Mouse (Mus musculus) neural tube, embryonic 14.5 days (tissue): ENCODE measurements around the gene Drd1. TPM values are rescaled to one million over a fixed set of nuclear protein-coding genes. Genes with fewer than 3 reads are reported as not detected.

Experiments
- ATAC-seq: fragments of 200-750 bp; cut with Nextera tagmentation; 2 replicates; pipeline ENCODE4 v1.8.0; 2017; ENCODE audit warnings: low read depth, mild to moderate bottlenecking, moderate TSS enrichment, moderate library complexity
- H3K27ac ChIP-seq: fragments of 300-500 bp; sonication (generic); 2 replicates; pipeline ENCODE4 v1.5.1; 2014; ENCODE audit warnings: low read depth, mild to moderate bottlenecking, control low read depth, low read length, moderate library complexity, mixed read lengths
- H3K27me3 ChIP-seq: fragments of 300-500 bp; sonication (generic); 2 replicates; pipeline ENCODE4 v1.6.1; 2014; ENCODE audit warnings: low read length; ENCODE audit not compliant: control insufficient read depth, insufficient read depth
- H3K36me3 ChIP-seq: fragments of 300-500 bp; sonication (generic); 2 replicates; pipeline ENCODE4 v1.6.1; 2014; ENCODE audit warnings: low read length, mixed read lengths; ENCODE audit not compliant: control insufficient read depth, insufficient read depth
- H3K4me1 ChIP-seq: fragments of 300-500 bp; sonication (generic); 2 replicates; pipeline ENCODE4 v1.6.1; 2014; ENCODE audit warnings: low read length; ENCODE audit not compliant: control insufficient read depth, insufficient read depth
- H3K4me2 ChIP-seq: fragments of 300-500 bp; sonication (generic); 2 replicates; pipeline ENCODE4 v1.6.1; 2014; ENCODE audit warnings: mild to moderate bottlenecking, low read depth, low read length, control low read depth
- H3K4me3 ChIP-seq: fragments of 300-500 bp; sonication (generic); 2 replicates; pipeline ENCODE4 v1.5.1; 2014; ENCODE audit warnings: low read depth, low read length, control low read depth, mixed read lengths
- H3K9ac ChIP-seq: fragments of 300-500 bp; sonication (generic); replicated peaks from 2 replicates; pipeline ENCODE4 v1.6.1; 2014; ENCODE audit warnings: low read depth, mild to moderate bottlenecking, control low read depth, low read length, mixed read lengths
- H3K9me3 ChIP-seq: fragments of 300-500 bp; sonication (generic); 2 replicates; pipeline ENCODE4 v1.6.1; 2016; ENCODE audit warnings: low read length; ENCODE audit not compliant: control insufficient read depth
- WGBS: fragments of 180-500 bp; shearing (Covaris S2); extraction: QIAGEN DNeasy Blood & Tissue Kit; methylation state at CpG from one replicate; pipeline ENCODE4 v1.1.7; 2014; 5-methylcytosine and 5-hydroxymethylcytosine counted together
- polyA plus RNA-seq: library from polyadenylated mRNA; unstranded; fragments of >200 nt; fragmentation: Nextera tagmentation; extraction: Ambion mirVana; gene quantifications from 2 replicates; pipeline ENCODE4 v1.2.1, GENCODE M21; 2014

Gene Drd1
- 0.88 and 1.0 TPM in 2 replicates for polyA plus RNA-seq

- H3K36me3 ChIP-seq: no peaks in the 10 kb centered on the region
- H3K4me2 ChIP-seq: peak within 1 kb of the TSS; percentile 98
- peak within 1 kb of the TSS; percentile 39 for H3K4me3 ChIP-seq
- peak; percentile 86 for ATAC-seq
- H3K9ac ChIP-seq: peak within 1 kb of the TSS; percentile 37
- H3K27me3 ChIP-seq: 0 out of 2 replicates have a peak, but pooled peaks cover 2% of the 10 kb centered on the region
- H3K9me3 ChIP-seq: no peaks in the 10 kb centered on the region
- H3K4me1 ChIP-seq: peaks cover 8% of the 10 kb centered on the region; the same call in 1 of the 2 replicates
- WGBS: 0% methylated on average over 27 of the region's 31 CpGs
- H3K27ac ChIP-seq: no peak within 1 kb of the TSS
Measured at GRCm38 (mm10) chr13:54055448-54055861, at the start of gene Drd1. Drd1 (minus strand) TSS chr13:54055705.

DNA sequence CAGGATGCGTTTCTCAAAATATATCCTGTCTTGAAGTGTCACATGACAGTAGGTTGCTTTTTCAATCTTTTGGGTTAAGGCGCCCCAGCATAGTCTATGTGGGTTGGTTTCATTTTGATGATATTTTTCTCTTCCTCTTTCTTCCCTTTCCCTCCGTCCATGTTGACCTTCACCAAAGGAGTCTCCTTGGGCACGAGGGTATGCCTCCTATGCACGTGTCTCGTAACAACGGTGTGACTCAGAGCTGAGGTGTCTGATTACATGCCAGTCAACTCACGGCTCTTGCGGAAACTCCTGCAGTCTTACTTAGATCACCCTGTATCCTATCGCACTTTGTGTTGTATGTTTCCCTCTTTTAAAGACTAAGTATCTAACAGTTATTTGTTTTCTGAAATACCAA is 48.4 kb upstream of the Drd1 start:
- Histone ChIP-seq H3K27ac (no peak overlapping the region), H3K27me3 (no peaks in the 10 kb centered on the region), H3K9ac (no peak overlapping the region), H3K9me3 (no peaks in the 10 kb centered on the region), H3K4me3 (no peak overlapping the region), H3K4me1 (no peaks in the 10 kb centered on the region), H3K36me3 (peaks cover 8% of the 10 kb centered on the region; the same call in 1 of the 2 replicates), H3K4me2 (no peak overlapping the region)
- no peak for ATAC-seq
- 92% methylated on average over 10 of the region's 10 CpGs for WGBS

DNA sequence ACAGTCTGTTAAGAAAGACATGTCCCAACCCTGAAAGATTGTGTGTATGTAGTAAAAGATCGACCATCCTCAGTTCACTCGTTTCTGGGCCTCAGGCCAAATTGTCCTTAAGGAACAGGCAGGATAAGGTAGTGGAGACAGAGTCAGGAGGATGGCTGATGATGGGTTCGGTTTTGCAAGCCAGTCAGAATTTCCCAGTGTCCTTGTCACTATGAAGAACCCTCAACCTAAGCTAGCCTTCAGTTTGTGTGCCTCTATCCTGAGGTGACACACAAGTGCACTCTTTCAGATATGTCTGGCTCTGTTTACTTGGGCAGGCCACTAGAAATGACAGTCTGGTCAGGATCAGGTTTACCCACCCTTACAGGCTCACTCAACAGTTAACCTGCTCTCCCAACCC is 47.8 kb upstream of the Drd1 start:
- Histone ChIP-seq H3K27ac (no peak overlapping the region), H3K9ac (no peak overlapping the region), H3K4me2 (no peak overlapping the region), H3K9me3 (no peaks in the 10 kb centered on the region), H3K4me3 (no peak overlapping the region), H3K27me3 (no peaks in the 10 kb centered on the region), H3K36me3 (peaks cover 8% of the 10 kb centered on the region; the same call in 1 of the 2 replicates), H3K4me1 (no peaks in the 10 kb centered on the region)
- ATAC-seq: no peak
- WGBS: 88% methylated on average over 3 of the region's 3 CpGs

GRCm38 (mm10) chr13:54102061-54102460 is 46.6 kb upstream of the Drd1 start:
- no peak for ATAC-seq
- no peak overlapping the region for H3K27ac ChIP-seq
- no peaks in the 10 kb centered on the region for H3K27me3 ChIP-seq
- H3K36me3 ChIP-seq: peaks cover 10% of the 10 kb centered on the region; the same call in 1 of the 2 replicates
- H3K9me3 ChIP-seq: no peaks in the 10 kb centered on the region
- H3K4me1 ChIP-seq: no peaks in the 10 kb centered on the region
- no peak overlapping the region for H3K9ac ChIP-seq
- H3K4me2 ChIP-seq: no peak overlapping the region
- 98% methylated on average over 3 of the region's 3 CpGs for WGBS
- H3K4me3 ChIP-seq: no peak overlapping the region

DNA sequence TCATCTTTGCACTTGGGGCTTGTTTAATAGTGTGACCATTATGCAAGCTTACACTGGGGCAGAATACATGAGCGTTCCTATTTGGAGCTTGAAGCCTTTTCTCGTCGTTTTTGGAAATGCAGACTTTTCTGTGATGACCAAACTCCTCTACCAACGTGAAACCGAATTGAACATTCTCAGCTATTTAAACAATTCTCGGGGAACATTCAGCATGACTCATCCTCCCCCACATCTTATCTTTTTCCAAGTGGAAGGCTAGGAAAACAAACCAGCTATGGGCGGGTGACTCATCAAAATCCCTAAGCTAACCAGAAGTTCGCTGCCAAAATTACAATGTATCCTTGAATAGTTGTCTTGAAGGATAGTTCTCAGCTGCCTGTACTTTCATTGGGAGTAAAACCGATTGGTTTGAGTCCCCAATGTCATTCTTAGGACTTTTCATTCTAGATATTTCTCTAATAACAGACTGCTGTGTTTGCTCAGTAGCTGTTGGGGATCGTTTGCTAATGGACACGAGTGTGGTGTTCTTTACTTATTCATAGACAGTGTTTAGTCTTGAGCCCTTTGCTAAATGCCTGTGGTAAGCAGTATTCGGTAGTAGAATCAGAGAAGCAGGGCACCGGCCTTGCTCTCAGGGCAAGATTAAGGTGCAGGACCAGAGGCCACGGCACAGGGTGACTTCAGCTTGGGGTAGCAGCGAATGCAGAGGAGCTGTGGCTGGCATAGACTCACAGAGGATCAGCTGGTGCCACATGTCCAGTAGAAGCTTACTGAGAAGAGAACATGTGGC is 45.7 kb upstream of the Drd1 start:
- H3K9me3 ChIP-seq: no peaks in the 10 kb centered on the region
- H3K4me3 ChIP-seq: no peak overlapping the region
- H3K4me2 ChIP-seq: no peak overlapping the region
- no peaks in the 10 kb centered on the region for H3K4me1 ChIP-seq
- H3K9ac ChIP-seq: no peak overlapping the region
- H3K27me3 ChIP-seq: no peaks in the 10 kb centered on the region
- WGBS: 94% methylated on average over 15 of the region's 15 CpGs
- no peak overlapping the region for H3K27ac ChIP-seq
- peaks cover 6% of the 10 kb centered on the region; the same call in 1 of the 2 replicates for H3K36me3 ChIP-seq
- no peak for ATAC-seq

DNA sequence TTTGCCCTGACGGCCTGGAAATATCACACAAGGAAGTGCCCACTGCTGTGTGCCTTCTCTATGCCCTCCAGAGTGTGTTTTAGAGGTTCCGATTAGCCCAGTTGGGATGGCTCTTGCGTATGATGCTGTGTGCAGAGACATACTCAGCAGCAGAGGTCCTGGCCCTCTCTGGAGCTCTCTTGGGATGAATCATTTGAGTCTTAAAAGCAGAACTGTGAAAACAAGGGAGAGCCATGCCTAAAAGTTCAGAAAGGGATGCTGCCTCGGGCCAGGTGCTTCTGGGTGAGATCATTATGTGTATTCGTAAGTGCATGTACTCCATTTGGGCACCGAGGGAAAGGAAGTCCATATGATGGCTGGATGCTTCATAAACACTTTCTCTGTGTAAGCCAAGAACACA is 42.3 kb upstream of the Drd1 start:
- Histone ChIP-seq H3K4me2 (no peak overlapping the region), H3K36me3 (peaks cover 8% of the 10 kb centered on the region; the same call in 1 of the 2 replicates)
- 87% methylated on average over 6 of the region's 6 CpGs for WGBS

GRCm38 (mm10) chr13:54097227-54097626 is 41.7 kb upstream of the Drd1 start:
- H3K4me1 ChIP-seq: no peaks in the 10 kb centered on the region
- H3K9me3 ChIP-seq: no peaks in the 10 kb centered on the region
- H3K27me3 ChIP-seq: no peaks in the 10 kb centered on the region
- no peak overlapping the region for H3K27ac ChIP-seq
- no peak for ATAC-seq
- no peak overlapping the region for H3K4me2 ChIP-seq
- WGBS: 93% methylated on average over 4 of the region's 4 CpGs
- peaks cover 12% of the 10 kb centered on the region; the same call in 1 of the 2 replicates for H3K36me3 ChIP-seq
- no peak overlapping the region for H3K4me3 ChIP-seq
- no peak overlapping the region for H3K9ac ChIP-seq

More for the DNA sequence above, 42.3 kb upstream of the Drd1 start:
- ATAC-seq: no peak
- Histone ChIP-seq H3K9ac (no peak overlapping the region), H3K4me3 (no peak overlapping the region), H3K9me3 (no peaks in the 10 kb centered on the region), H3K4me1 (no peaks in the 10 kb centered on the region), H3K27ac (no peak overlapping the region), H3K27me3 (no peaks in the 10 kb centered on the region)

DNA sequence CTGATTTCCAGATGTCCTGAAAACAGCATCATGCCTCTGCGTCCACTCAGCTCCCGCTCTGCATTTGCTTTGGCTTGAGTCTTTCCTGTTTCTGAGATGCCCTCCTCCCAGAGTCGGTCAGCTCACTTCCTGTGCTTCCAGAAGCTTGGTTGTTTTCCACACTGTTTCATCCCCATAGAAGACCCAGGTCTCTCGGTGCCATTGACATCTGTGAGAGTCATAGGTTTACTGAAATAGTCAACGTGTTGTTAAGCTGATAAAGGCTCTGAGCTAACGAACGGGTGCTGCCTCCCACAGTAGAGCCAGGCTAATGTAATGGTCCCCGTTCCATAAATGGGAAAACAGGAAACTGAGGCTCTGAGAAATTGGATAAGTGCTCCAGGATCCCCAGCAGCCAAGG is 40.2 kb upstream of the Drd1 start:
- H3K27ac ChIP-seq: no peak overlapping the region
- no peak for ATAC-seq
- no peaks in the 10 kb centered on the region for H3K27me3 ChIP-seq
- H3K4me1 ChIP-seq: no peaks in the 10 kb centered on the region
- H3K9me3 ChIP-seq: no peaks in the 10 kb centered on the region
- no peak overlapping the region for H3K4me2 ChIP-seq
- no peak overlapping the region for H3K9ac ChIP-seq
- 92% methylated on average over 8 of the region's 8 CpGs for WGBS
- H3K4me3 ChIP-seq: no peak overlapping the region
- peaks cover 18% of the 10 kb centered on the region for H3K36me3 ChIP-seq

GRCm38 (mm10) chr13:54094963-54095362 is 39.5 kb upstream of the Drd1 start:
- H3K27ac ChIP-seq: no peak overlapping the region

More at GRCm38 (mm10) chr13:54094963-54095362, 39.5 kb upstream of the Drd1 start:
- no peaks in the 10 kb centered on the region for H3K27me3 ChIP-seq
- H3K9me3 ChIP-seq: no peaks in the 10 kb centered on the region
- peaks cover 18% of the 10 kb centered on the region for H3K36me3 ChIP-seq
- WGBS: 61% methylated on average over 6 of the region's 6 CpGs
- H3K9ac ChIP-seq: no peak overlapping the region
- no peak for ATAC-seq
- no peak overlapping the region for H3K4me3 ChIP-seq
- no peaks in the 10 kb centered on the region for H3K4me1 ChIP-seq
- H3K4me2 ChIP-seq: no peak overlapping the region
